Mouse (Mus musculus): Measurements from ENCODE around the gene Phykpl. TPM values are rescaled to one million over a fixed set of nuclear protein-coding genes. Genes with fewer than 3 reads are reported as not detected.

Phykpl gene
- polyA plus RNA-seq, 1 experiment from 2014 or later: 14.5 TPM

- Histone ChIP-seq H3K9ac (replicated peaks) (no peak overlapping the region), H3K4me2 (ENCODE audit: low read depth, low read length) (no peak overlapping the region), H3K4me1 (ENCODE audit: insufficient read depth) (peaks cover 15% of the 10 kb centered on the region; the same call in 1 of the 2 replicates), H3K27ac (ENCODE audit: low read depth) (no peak overlapping the region), H3K36me3 (replicated peaks; ENCODE audit: insufficient read depth, low read length) (peaks cover 4% of the 10 kb centered on the region; the same call in 1 of the 2 replicates), H3K27me3 (ENCODE audit: insufficient read depth, low read length) (no peaks in the 10 kb centered on the region), H3K4me3 (ENCODE audit: low read depth, low read length) (no peak overlapping the region), H3K9me3 (ENCODE audit: low read length) (no peaks in the 10 kb centered on the region)
- 75% methylated on average over 7 of the region's 7 CpGs for WGBS (ENCODE audit: insufficient replicate concordance)
- ATAC-seq (no peak), DNase-seq (no peak)
- TF ChIP-seq CTCF (IDR thresholded peaks at IDR 0.05; ENCODE audit: low read depth) (no peak), EP300 (IDR thresholded peaks at IDR 0.05; ENCODE audit: low read depth) (no peak)
Measured at GRCm38 (mm10) chr11:51640748-51641147, 56.2 kb downstream of the Phykpl start.

- DNase-seq (no peak), ATAC-seq (no peak)
- Histone ChIP-seq H3K9me3 (ENCODE audit: low read length) (no peaks in the 10 kb centered on the region), H3K4me1 (ENCODE audit: insufficient read depth) (peaks cover 5% of the 10 kb centered on the region; the same call in 1 of the 2 replicates), H3K4me3 (ENCODE audit: low read depth, low read length) (no peak overlapping the region), H3K27ac (ENCODE audit: low read depth) (peak overlapping the region; percentile 78), H3K27me3 (ENCODE audit: insufficient read depth, low read length) (no peaks in the 10 kb centered on the region), H3K4me2 (ENCODE audit: low read depth, low read length) (peak overlapping the region; percentile 43; the same call in 1 of the 2 replicates), H3K36me3 (replicated peaks; ENCODE audit: insufficient read depth, low read length) (peaks cover 4% of the 10 kb centered on the region; the same call in 1 of the 2 replicates), H3K9ac (replicated peaks) (no peak overlapping the region)
- 61% methylated on average over 9 of the region's 9 CpGs for WGBS (ENCODE audit: insufficient replicate concordance)
- TF ChIP-seq EP300 (IDR thresholded peaks at IDR 0.05; ENCODE audit: low read depth): no peak
- no peak for TF ChIP-seq CTCF (IDR thresholded peaks at IDR 0.05; ENCODE audit: low read depth)
Measured at GRCm38 (mm10) chr11:51643202-51643601, 58.6 kb downstream of the Phykpl start.

DNA sequence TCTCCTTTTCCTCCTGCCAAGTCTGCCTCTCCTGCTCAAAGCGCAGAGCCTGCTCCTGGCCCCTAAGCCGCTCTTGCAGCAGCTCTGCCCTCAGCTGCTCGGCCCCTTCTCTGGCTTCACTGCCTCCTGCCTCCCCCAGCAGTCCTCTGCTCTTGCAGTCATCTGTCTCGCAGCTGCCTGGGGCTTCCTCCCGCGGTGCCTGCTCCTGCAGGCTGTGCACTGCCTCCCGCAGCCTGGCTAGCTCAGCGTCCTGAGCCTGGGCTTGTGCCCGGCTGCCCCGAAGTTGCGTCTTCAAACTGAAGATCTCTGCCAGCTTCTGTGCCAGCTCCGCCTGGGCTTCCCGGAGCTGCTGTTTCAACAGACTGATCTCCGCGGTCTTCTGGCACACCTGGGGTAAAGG, 59.2 kb downstream of the Phykpl start:
- Histone ChIP-seq H3K4me3 (ENCODE audit: low read depth, low read length) (no peak overlapping the region), H3K4me1 (ENCODE audit: insufficient read depth) (peaks cover 5% of the 10 kb centered on the region; the same call in 1 of the 2 replicates), H3K27ac (ENCODE audit: low read depth) (peak overlapping the region; percentile 78), H3K27me3 (ENCODE audit: insufficient read depth, low read length) (no peaks in the 10 kb centered on the region), H3K36me3 (replicated peaks; ENCODE audit: insufficient read depth, low read length) (peaks cover 4% of the 10 kb centered on the region; the same call in 1 of the 2 replicates), H3K9me3 (ENCODE audit: low read length) (no peaks in the 10 kb centered on the region), H3K9ac (replicated peaks) (peak overlapping the region; percentile 18; the same call in 1 of the 2 replicates), H3K4me2 (ENCODE audit: low read depth, low read length) (peak overlapping the region; percentile 43; the same call in 1 of the 2 replicates)
- DNase-seq (no peak), ATAC-seq (peak; percentile 27)
- TF ChIP-seq CTCF (IDR thresholded peaks at IDR 0.05; ENCODE audit: low read depth): no peak
- no peak for TF ChIP-seq EP300 (IDR thresholded peaks at IDR 0.05; ENCODE audit: low read depth)
- whole genome bisulfite sequencing (ENCODE audit: insufficient replicate concordance): 49% methylated on average over 15 of the region's 15 CpGs

- H3K27ac ChIP-seq (ENCODE audit: low read depth): peak overlapping the region; percentile 78
- peaks cover 4% of the 10 kb centered on the region; the same call in 1 of the 2 replicates for H3K36me3 ChIP-seq (replicated peaks; ENCODE audit: insufficient read depth, low read length)
- no peaks in the 10 kb centered on the region for H3K9me3 ChIP-seq (ENCODE audit: low read length)
- peaks cover 3% of the 10 kb centered on the region for H3K27me3 ChIP-seq (ENCODE audit: insufficient read depth, low read length)
- H3K4me2 ChIP-seq (ENCODE audit: low read depth, low read length): peak overlapping the region; percentile 43; the same call in 1 of the 2 replicates
- no peak for TF ChIP-seq CTCF (IDR thresholded peaks at IDR 0.05; ENCODE audit: low read depth)
- TF ChIP-seq EP300 (IDR thresholded peaks at IDR 0.05; ENCODE audit: low read depth): no peak
- H3K9ac ChIP-seq (replicated peaks): 0 out of 2 replicates have a peak overlapping the region, but pooled peaks have one; percentile 18
- H3K4me3 ChIP-seq (ENCODE audit: low read depth, low read length): no peak overlapping the region
- peak; percentile 59 for ATAC-seq
- H3K4me1 ChIP-seq (ENCODE audit: insufficient read depth): peaks cover 9% of the 10 kb centered on the region
- WGBS (ENCODE audit: insufficient replicate concordance): 36% methylated on average over 16 of the region's 16 CpGs
- peak; percentile 66 for DNase-seq
Measured at GRCm38 (mm10) chr11:51644217-51644616, 59.7 kb downstream of the Phykpl start.

DNA sequence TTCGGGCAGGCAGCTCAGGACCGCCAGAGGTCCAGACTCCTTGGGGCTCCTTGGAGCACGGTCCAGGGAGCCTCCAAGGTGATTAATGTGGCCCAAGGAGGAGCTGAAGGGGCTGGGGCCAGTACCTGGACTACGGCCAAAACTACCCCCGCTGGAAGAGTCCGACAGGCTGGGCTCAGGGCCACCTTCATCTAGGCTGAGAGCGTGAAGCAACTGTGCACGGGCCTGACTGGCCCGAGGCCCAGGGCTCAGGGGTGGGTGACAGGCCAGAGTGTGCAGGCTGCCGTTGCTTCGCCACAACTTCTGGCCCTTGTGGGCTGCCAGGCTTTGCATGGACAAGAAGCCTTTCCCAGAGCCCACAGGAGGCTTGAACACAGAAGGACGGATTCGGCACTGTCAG, 60.7 kb downstream of the Phykpl start:
- 85% methylated on average over 13 of the region's 13 CpGs for WGBS (ENCODE audit: insufficient replicate concordance)
- Histone ChIP-seq H3K36me3 (replicated peaks; ENCODE audit: insufficient read depth, low read length) (peaks cover 4% of the 10 kb centered on the region; the same call in 1 of the 2 replicates), H3K9ac (replicated peaks) (no peak overlapping the region), H3K4me1 (ENCODE audit: insufficient read depth) (peaks cover 20% of the 10 kb centered on the region), H3K4me2 (ENCODE audit: low read depth, low read length) (no peak overlapping the region), H3K4me3 (ENCODE audit: low read depth, low read length) (no peak overlapping the region), H3K27ac (ENCODE audit: low read depth) (peak overlapping the region; percentile 70), H3K27me3 (ENCODE audit: insufficient read depth, low read length) (peaks cover 11% of the 10 kb centered on the region), H3K9me3 (ENCODE audit: low read length) (no peaks in the 10 kb centered on the region)
- TF ChIP-seq EP300 (IDR thresholded peaks at IDR 0.05; ENCODE audit: low read depth) (no peak), CTCF (IDR thresholded peaks at IDR 0.05; ENCODE audit: low read depth) (no peak)
- ATAC-seq (no peak), DNase-seq (no peak)

- H3K36me3 ChIP-seq (replicated peaks; ENCODE audit: insufficient read depth, low read length): peaks cover 4% of the 10 kb centered on the region; the same call in 1 of the 2 replicates
- no peak overlapping the region for H3K9ac ChIP-seq (replicated peaks)
- TF ChIP-seq CTCF (IDR thresholded peaks at IDR 0.05; ENCODE audit: low read depth): no peak
- no peak for TF ChIP-seq EP300 (IDR thresholded peaks at IDR 0.05; ENCODE audit: low read depth)
- peaks cover 22% of the 10 kb centered on the region for H3K4me1 ChIP-seq (ENCODE audit: insufficient read depth)
- WGBS (ENCODE audit: insufficient replicate concordance): 68% methylated on average over 7 of the region's 7 CpGs
- H3K4me2 ChIP-seq (ENCODE audit: low read depth, low read length): no peak overlapping the region
- H3K4me3 ChIP-seq (ENCODE audit: low read depth, low read length): no peak overlapping the region
- ATAC-seq (no peak), DNase-seq (no peak)
- no peaks in the 10 kb centered on the region for H3K9me3 ChIP-seq (ENCODE audit: low read length)
- peaks cover 11% of the 10 kb centered on the region for H3K27me3 ChIP-seq (ENCODE audit: insufficient read depth, low read length)
- peak overlapping the region; percentile 79; the same call in 1 of the 2 replicates for H3K27ac ChIP-seq (ENCODE audit: low read depth)
Measured at GRCm38 (mm10) chr11:51646245-51646644, 61.7 kb downstream of the Phykpl start.
